Mouse (Mus musculus): ENCODE measurements around the gene Esd. TPM values are rescaled to one million over a fixed set of nuclear protein-coding genes. Genes with fewer than 3 reads are reported as not detected.

Esd gene
- polyA plus RNA-seq (2017; shearing (Covaris generic)), result 192 TPM

DNA sequence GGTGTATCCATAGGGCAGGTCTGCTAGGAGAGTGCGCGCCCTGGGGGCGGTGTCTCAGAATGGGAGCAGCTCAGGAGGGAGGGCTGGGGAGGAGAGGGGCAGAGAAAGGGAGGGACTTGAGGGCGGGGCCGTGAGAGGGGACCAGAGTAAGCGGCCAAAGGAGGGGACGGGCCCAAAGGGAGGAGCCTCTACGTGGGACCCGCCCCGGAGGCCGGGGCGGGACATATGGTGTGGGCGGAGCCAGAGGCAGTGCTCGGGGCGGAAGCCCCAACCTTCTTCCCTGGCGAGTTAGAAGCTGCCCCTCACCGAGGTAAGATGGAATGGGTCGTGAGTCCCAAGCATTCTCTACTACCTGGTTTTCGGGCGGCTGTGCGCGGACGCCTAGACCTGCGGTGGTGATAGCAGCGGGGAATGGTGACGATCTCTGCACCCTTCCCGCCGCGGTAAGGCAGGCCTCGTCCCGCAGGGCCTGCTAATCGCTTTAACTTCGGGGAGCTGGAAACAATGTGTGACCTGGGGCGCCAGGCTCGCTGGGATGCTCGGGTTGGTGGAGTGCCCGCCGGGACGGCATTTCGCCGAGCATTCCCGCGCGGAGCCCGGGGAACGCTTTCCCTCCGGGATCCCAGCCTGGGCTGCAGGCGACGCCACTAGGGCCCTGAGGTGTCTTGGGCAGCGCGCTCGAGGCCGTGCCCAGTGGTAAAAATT lies at the start of gene Esd:
TSS of gene Esd (plus strand) at position 219 of the 705 bp plus-strand sequence.

Other genes starting within 250 kb of the Esd start
- gene Htr2a, start 91.5 kb upstream of the Esd start, polyA plus RNA-seq (2017; shearing (Covaris generic)), result 0.05 TPM
- gene Lrch1, start 215.6 kb downstream of the Esd start, polyA plus RNA-seq (2017; shearing (Covaris generic)), result 47.6 TPM